Mouse (Mus musculus): ENCODE results near the gene Zfp1.

GRCm38 (mm10) chr8:111618273-111618672 is 24.9 kb upstream of the Zfp1 start:
- TF ChIP-seq CTCF (IDR thresholded peaks at IDR 0.05; ENCODE audit: control insufficient read depth, insufficient read depth, insufficient read length), result no peak
- TF ChIP-seq MAX (IDR thresholded peaks at IDR 0.05), result no peak

Measured in C2C12 (cell line).